Mouse (Mus musculus) B cell, adult 2 months (primary cell): ENCODE data around the gene Slc22a18.

Experiments used
- DNase-seq, 2 experiments: peaks; one replicate each; pipeline ENCODE4 v3.0.0; 2022

Gene Slc22a18

DNA sequence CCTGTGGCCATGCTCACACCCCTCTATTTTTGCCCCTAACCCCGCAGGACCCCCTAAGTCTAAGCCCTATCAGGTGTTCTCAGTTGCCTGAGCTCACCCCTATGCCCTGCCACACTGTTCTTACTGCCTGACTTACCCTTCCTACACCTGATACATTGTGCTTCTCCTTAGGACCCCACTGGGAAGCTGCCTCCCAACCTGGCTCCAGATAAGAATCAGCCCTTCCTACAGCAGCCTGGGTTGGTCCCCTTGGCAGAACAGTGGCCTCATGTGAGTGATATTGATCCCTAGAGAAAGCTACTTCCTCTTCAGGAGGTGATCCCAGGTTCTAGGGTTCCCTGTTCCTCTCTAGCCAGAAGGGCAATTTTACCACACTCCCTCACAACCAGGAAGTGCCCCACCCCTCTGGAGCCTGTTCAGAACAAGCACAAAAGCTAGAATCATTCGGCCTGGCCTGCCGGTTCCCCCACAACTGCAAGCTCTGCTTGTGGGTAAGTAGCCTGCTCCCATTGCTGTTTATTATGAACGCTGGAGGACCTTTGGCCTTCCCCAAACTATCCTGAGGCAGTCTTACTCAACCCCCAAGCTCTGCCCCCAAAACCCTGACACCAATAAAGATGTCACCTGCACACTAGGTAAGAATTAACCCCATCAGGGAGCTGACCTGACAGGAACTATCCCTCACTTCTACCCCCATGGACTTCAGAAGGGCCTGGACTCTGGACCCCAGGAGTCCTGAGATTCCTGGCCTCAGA is at the start of gene Slc22a18:
Gene Slc22a18 (plus strand): TSS at position 390 of the 755 bp plus-strand sequence.
- no peak for DNase-seq

DNA sequence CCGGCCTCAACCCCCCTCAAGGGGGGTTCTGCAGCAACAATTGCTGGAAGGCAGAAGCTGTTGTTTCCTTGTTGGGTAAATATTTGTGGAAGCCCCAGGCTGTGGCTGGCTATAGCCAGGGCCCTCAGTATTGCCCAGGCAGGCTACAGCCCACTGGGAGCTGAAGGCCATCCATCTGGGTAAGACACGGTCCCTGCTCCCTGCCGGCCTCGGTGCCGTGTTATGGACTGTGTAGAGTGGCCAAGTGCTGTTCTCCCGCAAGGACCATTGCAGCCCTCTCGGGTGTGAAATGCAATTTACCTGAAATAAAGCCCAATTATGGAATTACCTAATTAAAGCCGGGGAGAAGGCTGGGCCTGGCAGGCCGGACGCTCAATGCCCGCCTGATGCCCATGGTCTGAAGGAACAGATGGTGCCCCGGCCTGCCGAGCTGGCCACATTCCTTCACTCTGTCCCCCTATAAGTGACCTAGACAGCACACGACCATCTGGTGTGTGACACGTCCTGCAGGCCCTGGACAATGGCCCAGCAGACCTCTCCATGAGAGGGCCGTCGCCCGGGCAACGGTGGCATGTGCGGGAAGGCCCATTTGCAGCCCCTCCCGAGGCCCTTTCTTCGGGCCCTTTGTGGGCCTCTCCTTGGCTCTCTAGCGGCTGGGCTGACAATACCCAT is 45.3 kb upstream of the Slc22a18 start:
- no peak for DNase-seq

DNA sequence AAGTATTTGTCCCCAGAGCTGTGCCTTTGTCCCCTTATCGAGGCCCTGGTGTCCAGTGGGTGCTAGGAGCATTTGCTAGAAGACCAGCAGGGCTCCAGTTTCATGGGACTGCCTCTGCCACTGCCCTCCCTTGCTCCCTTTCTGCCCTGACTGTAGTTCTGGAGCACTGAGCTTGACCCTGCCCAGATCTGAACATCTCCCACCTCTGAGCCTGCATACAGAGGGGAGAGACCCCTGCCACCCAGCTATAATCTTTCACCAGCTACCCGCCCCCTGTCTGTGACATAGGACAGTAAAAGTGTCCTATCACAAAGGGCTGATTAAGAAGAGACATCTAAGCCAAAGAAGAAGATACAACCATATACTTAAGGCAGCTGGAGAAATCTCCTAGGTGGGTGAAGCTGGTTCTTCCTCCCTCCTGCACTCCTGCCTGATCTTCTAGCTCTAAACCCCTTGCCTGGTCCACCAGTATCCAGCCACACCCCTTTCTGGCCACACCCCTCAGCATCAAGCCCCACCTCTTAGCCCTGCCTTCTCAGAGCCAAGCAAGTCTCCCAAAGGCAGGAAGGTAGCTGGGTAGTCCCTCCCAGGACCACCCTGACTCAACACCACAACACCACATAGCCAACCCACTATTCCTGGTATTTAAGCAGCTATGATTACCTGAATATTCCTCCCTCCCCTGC is 44.6 kb upstream of the Slc22a18 start:
- DNase-seq: no peak

DNA sequence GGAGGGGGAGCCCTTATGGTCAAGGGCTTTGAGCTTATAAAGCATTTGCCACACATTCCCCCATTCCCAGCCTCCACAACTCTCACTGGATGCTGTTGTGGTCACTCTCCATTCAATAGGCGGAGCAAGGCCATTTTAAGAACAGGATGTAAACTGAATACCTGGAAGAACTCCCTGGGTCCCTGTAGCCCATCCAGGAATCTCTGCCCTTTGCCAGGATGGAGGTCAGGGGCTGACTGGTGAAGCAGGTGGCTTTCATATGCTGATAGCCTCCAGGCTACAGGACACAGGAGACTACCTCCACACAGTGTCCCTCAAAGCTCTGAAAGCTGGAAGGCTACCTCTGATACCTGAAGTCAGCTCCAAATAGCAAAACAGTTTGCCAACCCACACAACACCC is 40.9 kb upstream of the Slc22a18 start:
- DNase-seq: no peak

DNA sequence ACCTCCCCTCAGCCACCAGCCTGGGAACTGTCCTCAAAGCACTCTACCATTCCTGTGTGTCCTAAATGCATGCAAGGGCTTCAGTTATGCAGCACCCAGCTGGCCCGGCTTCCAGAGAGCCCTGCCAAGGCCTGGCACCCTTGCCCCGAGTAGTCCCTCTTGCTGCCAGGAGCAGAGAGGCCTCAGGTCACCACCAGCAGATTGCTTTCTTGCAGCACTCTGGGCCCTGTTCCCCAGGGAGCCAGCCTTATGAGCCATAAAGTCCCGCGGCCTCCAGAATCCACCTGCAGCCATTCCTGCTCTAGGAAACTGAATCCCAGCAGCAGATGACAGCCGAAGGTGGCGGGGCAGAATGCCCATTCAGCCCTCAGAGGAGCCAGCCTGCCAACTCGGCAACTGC is 40.2 kb upstream of the Slc22a18 start:
- DNase-seq: no peak

DNA sequence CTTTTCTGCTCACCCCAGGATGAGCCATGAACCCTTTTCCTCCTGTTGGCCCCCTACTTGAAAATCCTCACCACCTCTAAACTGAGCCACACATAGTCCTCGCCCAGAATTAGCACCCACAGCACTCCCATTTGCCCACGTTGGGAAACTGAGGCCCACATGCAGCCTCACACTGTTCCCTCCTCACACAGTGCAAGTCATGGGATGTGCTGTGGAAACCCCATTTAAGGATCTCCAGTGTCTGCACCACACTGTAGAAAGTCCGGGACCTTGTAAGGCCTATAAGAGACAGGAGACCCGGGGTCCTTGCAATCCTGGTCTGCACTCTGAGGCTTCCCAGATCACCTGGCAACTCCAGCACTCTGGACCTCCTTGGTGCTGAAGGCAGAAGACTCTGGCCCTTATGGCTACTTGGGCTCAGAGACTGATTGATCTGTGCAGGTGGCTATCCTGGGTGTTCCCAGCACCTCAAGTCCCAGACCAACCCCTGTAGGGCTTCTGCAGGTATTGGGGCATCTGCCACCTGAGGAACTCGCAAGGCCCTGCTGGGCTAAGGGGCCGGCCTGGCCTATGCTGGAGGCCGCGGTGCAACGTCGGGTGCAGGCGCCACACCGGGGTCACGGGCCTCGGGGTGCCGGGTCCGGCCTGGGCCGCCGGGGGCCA is 36.2 kb upstream of the Slc22a18 start:
- DNase-seq: no peak

DNA sequence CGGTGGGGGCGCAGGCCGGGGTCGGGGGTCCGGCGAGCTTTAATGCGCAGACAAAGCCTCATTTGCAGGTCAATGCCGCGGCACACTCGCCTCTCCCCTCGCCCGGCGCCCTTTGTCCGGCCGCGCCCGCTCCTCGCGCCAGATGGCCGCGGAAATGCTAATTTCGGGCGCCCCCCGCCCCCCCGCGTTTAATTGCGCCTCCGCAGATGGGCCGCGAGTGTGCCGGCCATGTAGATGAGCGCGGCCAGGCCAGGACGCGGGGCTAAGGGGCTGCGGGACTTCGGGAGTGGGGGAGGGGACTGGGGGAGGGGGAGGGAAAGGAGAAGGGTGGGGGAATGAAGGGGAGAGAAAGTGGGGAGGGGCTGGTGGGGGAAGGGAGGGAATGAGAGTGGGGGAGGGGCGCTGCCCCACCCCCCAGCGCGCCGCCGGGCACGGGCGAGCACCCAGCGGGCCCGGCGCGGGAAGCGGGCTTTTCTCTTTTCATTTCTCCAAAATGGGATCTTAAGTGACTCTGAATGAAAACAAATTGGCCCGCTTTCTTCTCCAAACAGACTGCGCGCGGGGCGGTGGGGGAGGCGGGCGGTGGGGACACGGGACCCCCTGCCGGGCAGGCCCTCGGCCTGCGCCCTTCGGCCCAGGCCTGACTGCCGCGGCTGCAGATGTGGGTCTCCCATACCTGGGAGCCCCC is 35.5 kb upstream of the Slc22a18 start:
- no peak for DNase-seq

DNA sequence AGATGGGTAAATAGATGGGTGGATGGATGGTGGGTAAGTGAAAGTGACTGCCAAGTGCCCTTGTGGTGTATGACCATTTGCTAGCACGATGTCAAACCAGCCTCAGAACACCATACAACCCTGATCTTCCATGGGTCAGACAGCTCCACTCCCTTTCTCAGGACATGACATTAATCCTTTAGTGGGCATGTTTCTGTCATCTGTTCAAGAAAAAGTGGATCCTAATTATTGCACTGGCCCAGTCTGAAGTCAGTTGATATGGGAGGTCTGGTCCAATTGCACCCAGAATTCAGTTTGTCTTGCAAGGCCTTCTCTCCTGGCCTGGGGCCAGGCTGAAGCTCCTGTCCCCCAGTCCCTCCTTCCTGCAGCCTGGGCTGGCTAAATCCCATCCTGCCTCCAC is 34.6 kb upstream of the Slc22a18 start:
- no peak for DNase-seq

DNA sequence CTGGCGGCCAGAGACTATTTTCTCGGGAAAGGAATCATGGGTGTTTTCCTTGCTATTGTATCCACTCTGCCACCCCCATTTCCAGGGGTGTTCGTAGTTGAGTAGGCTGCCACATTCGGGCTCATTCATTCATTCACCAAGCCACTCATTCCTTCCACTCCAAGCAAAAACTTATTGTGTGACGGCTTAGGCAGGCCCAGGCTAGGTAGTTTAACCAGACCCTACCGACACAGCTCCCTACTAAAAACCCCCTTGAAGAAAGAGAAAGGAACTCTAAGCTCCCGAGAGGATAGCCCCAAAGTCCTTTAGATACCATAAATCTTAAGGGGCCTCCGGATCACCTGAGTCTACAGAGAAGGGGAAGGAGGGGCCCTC is 29.0 kb upstream of the Slc22a18 start:
- DNase-seq: no peak

DNA sequence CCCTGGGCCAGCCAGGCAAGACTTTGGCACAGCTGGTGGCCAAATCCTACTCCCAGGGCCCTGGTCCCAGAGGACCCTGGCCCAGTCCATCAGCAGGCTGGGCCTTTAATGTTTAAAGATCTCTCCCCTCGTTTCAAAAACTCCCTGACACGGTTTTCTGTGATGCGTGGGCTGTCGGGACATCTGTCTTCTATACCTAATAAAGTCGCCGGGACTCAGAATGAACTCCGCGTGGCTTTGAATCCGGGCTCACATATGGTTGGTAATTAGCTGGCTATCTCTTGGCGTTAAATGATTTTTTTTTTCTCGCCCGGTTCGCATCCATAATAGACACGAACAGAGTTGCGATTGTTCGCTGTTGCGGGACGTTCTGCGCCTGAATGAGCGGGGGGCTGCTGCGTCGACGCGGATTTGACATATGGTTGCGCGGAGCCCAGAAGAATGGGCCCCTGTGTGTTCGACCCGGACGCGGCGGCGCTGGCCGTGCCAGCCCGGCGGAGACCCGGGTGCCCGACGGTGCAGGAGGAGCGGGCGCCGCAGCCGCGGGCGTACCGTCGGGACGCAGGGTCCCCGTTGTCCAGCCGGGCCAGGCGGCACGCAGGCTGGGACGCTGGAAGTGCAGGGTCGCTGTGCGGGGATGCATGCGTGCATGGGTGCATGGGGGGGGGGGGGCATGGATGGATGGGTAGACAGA is 28.4 kb upstream of the Slc22a18 start:
- DNase-seq: no peak

DNA sequence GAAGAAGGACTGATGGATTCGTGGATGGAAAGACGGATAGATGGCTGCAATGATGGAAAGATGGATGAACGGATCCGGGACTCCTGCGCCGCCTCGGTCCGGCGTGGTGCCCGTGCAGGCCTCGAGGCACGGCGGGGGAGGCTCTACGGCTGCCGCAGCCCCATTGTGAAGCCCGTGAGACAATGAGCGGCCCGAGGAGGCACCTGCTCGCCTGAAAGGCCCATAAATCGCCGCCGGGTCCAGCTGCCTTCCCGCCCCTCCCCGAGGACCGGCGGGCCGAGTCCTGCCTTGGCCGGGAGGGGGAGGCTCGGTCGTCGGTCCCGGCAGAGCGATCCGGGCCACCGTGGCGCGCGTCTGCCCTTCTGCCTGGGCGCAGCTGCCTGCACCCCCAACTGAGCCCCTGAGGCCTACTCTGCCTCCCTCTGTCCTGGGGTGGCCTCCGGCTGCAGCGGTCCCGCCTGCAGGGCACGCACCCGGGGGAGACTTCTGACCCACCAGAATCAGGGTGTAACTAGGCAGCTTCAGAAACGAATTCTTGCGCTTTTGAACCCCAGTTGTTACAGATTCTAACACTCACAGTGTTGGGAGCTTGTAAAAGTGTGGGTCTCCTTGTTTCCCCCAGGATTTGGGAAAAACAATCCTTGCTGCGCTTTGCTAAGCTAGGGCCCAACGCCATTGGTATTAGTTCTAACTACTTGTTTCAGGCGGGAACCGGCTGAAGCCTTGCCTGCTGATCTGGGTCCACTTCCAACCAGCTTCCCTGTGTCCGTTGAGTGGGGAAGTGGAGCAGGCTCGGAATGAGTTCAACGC is 27.7 kb upstream of the Slc22a18 start:
- DNase-seq: no peak

DNA sequence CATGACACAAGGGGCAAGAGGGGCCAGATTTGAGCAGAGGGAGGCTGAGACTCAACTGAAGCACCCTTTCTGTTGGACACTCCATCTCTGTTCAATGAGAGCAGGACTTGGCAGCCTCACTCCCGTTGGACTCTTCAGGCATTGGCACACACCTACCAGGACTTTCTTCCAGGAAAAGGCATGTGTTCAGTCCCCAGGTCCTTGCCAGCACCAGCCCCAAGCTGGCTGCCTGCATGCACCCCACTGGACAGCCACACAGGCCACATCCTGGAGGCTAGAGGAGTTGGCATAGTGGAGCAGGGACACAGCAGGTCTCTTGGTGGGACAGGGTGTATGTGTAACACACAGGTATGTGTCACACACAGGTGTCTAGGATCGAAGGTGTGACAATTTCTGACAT is 26.4 kb upstream of the Slc22a18 start:
- DNase-seq: no peak

DNA sequence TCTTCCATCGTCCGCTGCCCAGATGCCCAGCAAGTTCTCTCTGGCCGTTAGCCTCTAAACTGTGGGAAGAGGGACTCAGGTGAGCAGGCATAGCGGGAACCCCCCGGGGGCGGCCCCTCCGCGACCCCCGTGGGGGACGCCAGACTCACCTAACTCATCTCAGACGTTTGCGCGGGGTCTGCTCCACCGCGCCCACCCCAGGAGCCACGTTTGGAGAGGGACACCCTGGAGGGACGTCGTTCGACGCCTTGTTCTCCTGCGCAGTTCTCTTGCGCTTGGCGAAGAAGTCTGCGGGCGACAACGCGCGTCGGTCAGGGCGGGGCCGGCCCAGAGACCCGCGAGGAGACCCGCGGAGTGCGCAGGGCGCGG is 14.6 kb upstream of the Slc22a18 start:
- DNase-seq: no peak

DNA sequence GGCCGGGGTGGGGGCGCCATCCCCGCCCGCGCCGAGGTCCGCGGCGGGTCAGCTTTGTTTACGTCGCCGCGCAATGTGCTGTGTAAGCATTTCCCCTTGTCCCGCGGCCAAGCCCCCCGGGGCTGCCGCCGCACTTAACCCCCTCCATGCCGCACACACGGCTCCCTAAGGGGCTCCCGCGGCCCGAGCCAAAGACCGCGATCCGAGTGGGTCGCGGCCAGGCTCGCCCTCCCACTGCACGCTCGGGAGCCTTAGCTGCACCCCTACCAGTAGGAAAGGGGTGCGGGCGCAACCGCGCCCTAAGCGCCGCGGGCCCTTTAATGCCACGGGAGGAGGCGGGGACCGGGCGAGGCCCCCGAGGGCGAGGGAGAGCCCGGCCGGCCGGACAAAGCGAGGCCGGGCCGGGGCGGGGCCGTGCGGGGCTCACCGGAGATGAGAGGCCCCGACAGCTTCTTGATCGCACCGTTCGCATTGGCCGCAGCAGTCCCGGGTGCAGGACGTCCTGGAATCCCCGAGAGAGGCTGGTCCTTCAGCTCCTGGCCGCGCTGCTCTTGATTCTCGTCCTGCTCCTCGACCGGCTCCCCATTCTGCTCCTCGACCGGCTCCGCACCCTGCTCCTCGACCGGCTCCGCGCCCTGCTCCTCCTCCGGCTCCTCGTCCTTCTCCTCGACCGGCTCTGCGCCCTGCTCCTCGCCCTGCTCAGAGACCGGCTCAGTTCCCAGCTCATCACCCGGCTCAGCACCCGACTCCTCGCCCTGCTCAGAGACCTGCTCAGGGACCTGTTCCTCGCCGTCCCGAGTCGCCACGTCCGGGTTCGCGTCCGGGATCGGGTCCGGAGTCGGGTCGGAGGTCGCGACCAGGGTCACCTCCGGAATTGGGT is 14.0 kb upstream of the Slc22a18 start:
- DNase-seq: peak in 1 of 2 experiments; percentile 20

DNA sequence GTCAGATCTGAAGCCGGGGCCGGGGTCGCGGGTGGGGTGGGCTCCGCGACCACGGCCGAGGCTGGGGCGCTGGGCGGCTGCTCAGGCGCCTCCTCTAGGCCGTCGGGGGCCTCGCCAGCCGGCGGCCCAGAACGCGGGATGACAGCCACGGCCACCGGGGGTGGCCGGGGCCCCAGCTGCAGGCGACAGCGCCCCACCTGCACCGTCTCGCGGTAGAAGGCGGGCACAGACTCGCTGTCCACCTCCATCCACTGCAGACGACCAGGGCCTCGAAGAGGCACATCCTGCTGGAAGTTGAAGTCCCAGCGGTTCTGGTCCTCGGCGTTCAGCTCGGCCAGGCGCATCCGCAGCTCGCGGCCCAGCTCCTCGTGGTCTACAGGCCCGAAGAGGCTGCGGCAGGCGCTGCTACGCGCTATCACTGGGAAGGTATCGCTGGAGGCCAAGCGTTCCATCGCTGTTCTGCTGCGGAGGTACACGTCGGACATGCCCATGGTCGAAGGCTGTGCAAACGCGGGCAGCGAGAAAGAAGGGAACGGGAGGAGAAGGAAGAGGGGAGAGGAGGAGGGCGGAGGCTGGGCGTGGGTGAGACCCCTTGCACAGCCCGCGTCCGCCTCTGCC is 13.2 kb upstream of the Slc22a18 start:
- DNase-seq: no peak

DNA sequence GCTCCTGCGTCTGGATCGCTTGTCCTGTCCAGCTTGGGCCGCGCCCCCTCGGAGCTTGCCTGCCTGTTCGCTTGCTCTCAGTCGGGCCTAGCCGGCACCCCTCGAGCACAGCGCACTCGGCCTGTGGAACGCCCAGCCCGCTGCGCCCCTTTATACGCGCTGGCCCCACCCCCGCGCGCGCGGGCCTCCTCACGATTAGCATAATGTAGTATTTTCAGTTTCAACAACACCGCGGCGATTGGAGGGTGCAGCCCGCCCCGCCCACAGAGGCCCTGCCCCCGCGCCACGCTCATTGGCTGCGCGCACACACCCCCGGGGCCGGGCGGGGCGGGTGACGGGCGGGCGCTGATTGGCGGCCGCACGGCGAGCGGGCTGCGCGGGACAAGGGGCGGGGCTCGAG is 12.7 kb upstream of the Slc22a18 start, which contains the start of gene Cdkn1c:
Gene Cdkn1c (minus strand): TSS at position 177 of the 400 bp plus-strand sequence.
- DNase-seq: peak; percentile 82 to 86

DNA sequence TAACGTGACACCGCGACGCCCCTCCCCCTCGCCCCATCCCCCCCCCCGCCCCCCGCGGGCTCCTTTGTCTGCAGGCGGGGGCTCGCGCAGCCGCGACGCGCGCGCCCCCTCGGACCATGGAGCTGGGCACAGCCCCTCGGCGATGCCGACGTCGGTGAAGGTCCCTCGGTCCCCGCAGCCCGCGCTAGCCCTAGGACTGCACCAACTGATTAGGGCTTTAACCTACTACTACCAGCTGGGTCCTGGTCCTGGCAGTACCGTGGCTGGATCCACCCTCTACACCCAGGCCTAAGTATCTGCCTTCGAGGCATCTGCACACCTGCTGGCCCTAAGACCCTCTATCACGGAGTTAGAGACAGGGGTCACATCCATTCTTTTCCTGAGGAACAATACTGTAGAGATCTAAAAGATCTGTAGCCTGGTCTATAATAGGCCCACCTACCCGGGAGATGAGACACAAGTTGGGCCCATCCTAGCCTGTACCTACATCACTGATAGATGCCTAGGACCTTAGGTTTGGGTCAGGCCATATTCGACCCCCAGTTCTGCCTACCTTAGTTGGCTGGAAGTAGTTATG is 12.2 kb upstream of the Slc22a18 start:
- DNase-seq: peak in 1 of 2 experiments; percentile 15

DNA sequence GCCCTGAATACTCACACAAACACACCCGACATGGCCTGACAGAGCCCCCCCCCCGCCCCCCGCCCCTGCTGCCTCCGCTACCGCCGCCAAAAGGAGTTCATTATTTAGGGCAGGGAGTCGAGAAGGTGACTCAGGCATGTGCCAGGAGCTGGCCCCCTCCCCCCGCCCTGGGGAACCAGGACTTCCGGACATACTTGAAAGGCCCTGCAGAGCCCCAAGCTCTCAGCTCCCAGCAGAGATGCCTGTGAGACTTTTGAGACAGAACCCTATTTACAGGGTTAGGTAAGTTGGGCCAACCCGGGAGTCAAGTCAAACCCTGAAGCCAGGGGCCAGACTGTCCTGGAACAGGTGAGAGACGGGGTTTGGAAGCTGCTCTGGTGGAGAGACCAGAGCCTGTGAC is 11.6 kb upstream of the Slc22a18 start:
- no peak for DNase-seq

DNA sequence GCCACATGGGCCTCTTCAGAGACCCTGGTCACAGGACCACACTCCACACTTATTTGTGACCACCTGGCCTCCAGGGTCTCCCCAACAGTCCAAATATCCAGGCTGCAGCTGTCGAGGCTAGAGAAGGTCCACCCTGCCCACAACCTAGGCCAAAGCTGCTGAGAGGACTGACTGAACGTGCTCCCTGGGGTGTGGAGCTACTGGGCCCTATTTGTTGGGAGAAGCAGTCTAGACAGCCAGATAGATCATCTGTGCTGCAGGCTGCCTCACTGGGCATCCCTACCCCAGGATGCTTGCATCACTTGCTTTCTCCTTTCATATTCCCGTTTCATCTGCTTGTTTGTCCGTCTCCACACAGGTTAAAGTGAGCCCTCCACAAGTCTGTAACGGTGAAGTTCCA is 11.0 kb upstream of the Slc22a18 start:
- DNase-seq: no peak
